Mouse (Mus musculus): ENCODE results near the gene Ntn1.

DNA sequence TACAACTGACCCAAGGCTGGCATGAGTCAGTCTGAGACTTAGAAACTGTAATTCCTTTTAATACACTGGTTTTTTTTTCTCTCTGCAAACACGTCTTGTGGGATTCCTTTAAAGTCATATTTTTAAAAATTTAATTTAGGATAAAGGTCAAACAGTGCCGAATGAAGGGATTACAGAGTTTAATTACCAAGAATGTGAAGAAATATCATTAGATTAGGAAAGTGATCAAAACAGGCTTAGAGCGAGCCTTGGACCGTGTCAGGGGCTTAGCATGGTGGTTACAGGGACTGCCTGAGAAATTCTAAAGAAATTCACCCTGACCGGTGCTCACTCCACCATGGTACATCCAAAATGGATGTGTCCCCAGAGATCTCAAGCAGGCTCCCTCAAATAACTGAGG, 57.9 kb downstream of the Ntn1 start:
- TF ChIP-seq CTCF (IDR thresholded peaks at IDR 0.05; ENCODE audit: borderline replicate concordance, extremely low read depth, insufficient read depth, insufficient read length) (no peak), POLR2A (IDR thresholded peaks at IDR 0.05; ENCODE audit: borderline replicate concordance, extremely low read depth, insufficient read depth, insufficient read length, poor library complexity, severe bottlenecking) (no peak)
